Mouse (Mus musculus): ENCODE measurements around the gene Kif6.

Gene Kif6

GRCm38 (mm10) chr17:49860057-49860816 lies 245.3 kb downstream of the Kif6 start:
- no peak for DNase-seq

DNA sequence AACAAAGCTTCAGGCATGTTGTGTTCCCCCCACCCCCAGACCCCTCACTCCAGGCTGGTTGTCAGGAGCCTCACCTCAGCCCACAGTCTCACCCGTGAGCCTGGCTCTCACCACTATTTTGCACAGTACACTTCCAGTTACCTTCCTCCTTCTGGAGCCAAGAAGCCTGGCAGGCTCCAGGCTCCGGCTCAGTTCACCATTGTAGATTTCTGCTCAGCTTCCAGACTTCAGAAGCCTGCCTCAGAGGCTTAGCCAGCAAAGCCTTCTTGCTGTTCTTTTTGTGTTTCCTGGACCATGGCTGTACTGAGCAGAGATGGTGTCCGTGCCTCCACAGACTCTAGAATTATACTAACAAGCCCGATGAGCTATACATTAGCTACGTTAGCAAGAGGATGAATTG lies 248.7 kb downstream of the Kif6 start:
- DNase-seq = no peak

DNA sequence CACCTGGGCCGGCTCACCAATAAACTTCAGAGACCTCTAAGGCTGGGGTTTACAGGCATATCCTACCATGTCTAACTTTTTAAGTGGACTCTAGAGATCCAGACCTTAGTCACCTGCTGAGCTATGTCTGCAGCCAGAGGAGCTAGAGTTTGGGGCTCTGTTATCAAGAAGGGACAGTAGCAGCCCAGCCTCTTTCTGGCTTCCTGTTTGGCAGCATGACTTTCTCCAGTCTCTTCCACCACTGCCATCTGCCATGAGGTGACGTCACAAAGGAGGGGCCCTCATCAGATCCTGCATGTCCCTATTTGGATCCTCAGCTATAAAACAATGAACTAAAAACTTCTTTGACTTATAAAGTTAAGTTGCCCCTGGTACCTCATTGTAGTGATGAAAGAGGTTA lies 250.7 kb downstream of the Kif6 start:
- DNase-seq = no peak

- no peak for DNase-seq
Measured at GRCm38 (mm10) chr17:49866653-49867215, 251.8 kb downstream of the Kif6 start.

DNA sequence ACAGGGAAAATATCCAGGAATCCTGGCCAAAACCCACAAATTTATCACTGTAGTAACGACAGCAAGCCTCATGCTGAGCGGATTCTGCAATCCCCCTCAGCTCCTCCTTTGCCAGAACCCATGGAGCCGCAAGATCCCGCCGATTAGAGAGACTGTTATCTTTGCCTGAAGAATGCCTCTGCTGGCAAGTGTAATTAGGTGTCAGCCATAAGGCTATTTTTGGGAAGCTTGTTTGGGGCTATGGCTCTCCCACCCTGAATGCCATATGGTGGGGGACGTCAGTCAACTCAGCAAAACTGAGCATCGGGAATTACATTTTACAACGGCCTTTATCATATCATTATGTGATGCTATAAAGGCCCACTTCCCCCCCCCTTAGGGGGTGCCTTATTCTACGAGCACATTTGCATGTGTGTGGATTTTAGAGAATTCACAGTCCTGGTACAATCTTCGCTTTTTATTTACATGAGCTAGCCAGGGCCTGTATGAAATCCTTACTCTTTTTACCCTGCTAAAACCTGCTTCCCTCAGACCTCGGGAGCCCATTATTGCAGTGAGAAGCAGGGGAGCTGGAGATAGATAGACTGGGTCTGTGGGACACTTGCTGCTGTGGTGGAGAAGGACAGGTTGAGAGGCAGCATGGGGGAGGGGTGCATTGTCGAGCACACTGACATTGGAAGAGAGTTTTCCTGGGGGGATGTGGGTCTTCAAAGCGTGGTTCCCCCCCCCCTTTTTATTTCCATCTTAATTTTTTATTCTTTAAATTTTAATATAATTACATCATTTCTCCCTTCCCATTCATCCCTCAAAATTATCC lies 252.6 kb downstream of the Kif6 start:
- DNase-seq = peak; percentile 21

DNA sequence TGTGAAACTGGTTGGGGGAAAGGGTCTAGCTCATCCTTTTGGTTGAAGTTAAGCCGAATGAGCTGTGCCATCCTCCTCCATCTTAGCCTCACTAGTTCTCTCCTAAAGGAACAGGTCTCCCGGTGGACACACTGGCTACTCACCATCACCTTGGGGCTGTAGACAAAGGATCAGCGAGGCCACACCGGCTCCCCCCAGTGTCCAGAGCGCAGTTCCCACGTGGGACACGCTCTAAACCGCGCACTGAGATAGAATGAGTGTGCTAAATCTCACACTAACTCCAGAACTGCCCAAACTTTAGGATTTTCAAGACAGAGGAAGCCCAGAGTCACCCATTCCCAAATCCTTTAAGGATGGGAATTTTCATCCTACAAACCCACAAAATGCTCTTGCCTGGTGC lies 254.3 kb downstream of the Kif6 start:
- no peak for DNase-seq

- no peak for DNase-seq
Measured at GRCm38 (mm10) chr17:49872305-49872704, 257.4 kb downstream of the Kif6 start.

GRCm38 (mm10) chr17:49874746-49875145 lies 259.8 kb downstream of the Kif6 start:
- no peak for DNase-seq

DNA sequence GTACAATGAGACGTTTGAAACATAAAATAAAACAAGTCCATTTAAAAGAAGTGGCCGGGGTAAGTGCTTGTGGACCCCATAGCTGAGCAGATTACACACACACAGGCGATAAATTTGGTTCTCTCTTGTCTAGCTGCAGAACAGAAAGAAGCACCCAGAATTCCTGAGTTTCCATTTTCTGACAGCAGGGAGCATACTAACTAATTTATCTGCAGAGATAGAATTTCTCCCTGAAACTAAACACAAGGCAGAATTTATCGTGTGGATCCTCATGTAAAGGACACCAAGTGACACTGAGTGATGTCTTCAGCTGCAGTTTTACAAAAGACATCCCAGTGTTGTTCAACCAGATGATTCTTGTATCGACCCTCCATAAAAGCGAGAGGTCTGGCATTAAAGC lies 260.5 kb downstream of the Kif6 start:
- DNase-seq = no peak

DNA sequence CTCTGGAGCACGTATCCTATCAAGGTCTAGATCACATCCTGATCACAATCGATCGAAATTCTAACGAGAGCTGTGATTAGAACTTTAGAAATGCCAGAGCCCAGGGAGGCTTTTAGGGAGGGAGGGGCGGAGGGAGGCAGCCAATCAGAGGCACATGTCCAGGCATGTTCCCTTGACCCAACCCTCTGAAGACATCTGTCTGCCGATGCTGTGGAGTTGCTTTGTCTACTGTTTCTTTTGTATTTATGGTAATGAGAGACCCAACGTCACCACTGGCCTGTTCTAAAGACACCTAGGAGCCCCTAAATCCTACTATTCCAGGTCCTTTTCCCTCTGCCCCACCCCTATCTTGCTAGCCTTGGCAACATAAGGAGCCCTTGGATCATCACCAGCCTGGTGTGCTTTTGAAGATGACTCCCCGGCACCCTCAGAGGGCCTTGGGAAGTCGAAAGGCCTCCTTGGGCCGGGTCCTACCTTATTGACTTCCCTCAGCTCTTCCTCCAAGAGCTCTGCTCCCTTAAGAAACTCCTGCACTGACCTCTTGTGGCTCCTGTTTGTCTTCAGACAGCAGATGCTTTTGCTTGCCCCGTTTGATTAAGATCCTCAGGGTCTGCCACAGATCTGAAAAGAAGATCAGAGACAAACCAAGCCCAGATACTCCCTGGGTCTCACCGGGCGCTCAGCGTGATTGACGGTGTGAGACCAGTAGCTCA lies 261.2 kb downstream of the Kif6 start:
- no peak for DNase-seq

DNA sequence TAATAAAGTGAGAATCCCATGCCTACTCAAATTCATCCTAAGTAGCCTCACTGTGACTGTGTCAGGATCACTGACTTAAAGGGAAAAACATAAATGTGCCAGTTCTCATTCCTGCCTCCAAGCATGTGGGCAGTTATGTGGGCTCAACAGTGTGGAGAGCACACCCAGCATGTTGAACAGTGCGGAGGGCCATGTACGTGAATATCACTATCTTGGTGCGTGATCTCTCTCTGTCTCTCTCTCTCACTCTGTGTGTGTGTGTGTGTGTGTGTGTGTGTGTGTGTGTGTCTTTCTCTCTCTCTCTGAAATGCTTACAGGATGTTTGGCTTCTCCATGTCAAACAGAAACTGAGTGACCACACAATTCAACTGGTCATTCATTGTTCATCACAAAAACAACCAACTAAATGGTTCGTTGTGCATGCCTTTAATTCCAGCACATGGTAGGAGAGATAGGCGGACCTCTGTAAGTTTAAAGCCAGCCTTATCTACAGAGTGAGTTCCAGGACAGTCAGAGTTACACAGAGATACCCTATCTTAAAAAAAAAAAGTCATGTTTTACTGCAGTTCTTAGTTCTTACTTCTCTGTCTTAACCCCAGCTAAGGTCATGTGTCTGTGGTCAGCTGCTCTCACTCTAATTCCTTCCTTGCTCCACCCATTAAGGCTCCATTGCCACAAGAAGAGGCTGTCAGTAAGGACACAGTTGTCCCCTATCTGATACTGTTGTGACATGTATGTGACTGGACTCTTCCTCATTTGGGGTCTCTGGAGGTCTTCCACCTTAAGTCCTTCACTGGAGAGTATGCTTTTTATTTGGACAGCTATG lies 266.2 kb downstream of the Kif6 start:
- no peak for DNase-seq

DNA sequence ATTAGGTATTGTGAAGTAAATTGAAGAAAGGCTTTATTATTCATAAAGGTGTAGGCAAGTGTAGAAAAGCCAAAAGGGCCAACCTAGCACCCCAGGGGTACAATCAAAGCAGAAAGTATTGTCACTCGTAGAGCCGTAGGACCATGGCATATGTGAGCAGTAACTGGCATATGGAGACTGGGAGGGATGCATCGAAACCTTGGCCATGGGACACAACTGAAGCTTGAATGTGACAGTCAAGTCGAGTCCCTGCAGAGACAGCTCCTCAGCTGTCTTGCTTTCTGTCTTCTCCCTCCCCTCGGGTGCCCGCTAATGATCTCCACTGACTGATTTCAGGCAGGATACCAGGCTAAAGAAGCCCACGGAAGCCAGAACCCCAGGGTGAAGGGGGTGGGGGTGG lies 266.9 kb downstream of the Kif6 start:
- DNase-seq = no peak

DNA sequence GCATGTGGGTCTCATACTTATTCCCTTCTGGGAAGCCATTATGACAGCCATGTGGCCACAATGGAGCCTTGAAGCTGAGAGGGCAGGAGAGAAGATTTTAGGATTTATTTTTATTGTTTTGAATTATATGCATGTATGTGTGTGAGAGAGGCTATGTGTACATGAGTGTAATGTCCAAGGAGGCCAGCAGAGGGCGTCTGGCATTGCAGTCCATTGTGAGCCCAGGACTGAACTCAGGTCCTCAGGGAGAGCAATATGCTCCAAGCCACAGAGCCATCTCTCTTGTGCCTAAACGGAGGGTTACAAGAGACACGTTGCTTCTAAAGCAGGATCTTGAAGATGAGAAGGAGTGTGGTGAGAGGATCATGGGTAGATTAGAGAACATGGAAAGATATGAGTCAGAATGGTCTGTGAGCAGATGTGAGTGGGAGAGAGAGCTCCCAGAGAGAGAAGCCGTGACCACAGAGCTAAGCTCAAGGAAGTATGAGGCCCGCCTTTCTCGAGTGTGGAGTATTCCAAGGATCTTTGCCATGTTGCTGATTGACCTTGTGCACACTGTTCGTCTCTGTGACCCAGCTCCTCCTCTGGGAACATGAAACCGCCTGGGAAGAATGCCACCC lies 268.3 kb downstream of the Kif6 start:
- DNase-seq = no peak

GRCm38 (mm10) chr17:49885035-49885434 lies 270.1 kb downstream of the Kif6 start:
- no peak for DNase-seq

GRCm38 (mm10) chr17:49889629-49890028 lies 274.7 kb downstream of the Kif6 start:
- DNase-seq = no peak

DNA sequence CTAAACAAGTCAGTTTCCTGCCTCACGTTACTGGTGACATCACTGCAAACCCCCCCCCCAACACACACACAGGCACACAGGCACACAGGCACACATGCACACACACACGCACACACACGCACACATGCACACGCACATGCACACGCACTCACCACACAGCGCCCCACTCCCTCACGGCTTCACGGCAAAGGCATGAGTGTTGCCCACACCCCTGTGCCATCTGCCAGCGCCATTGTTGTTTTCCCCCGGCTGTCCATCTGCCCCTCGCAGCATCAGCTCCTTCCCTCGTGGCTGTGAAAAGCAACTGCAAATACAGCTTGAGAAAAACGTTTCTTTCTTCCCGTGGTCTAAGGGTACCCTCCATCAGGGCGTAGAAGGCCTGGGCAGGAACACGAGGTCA lies 275.9 kb downstream of the Kif6 start:
- no peak for DNase-seq

DNA sequence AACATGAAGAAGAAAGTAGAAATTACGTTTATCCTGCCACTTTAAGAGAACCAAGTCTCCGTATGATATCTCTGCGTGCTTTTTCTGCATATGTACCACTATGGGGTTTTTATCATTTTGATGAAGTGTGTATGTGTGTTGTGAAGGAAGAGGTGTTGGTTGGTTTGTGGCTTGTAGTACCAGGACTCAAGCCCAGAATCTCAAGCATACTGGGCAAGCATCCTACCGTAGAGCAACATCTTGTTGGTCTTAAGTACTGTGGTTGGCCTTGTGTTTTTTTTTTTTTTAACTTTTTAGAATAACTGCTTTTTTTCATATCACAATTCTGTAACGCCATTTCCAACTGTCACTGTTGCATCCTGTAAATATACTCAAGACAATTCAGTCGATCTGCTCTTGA lies 277.5 kb downstream of the Kif6 start:
- no peak for DNase-seq

- no peak for DNase-seq
Measured at GRCm38 (mm10) chr17:49894471-49894870, 279.5 kb downstream of the Kif6 start.

DNA sequence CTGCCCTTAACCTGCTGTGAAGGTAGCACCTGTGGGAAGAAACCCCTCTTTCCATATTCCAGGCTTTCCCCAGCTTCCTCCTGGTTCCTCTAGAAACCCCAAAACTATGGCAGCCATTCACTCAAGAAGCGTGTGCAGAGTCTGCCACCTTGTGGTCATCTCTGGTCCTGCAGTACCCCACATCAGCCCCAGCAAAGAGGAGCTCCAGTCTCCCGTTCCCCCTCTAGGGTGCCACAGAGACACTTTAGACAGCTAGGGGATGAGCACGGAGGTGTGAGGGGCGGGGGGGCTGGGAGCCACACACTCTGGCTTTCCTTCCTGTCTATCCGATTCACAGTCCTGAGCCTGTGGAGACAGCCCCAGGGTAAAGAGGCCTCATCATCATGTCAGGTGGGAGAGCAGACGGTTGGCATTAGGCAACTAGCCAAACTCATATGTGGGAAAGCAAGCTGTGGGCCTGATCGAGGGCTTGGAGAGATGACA lies 284.0 kb downstream of the Kif6 start:
- peak; percentile 82 for DNase-seq

DNA sequence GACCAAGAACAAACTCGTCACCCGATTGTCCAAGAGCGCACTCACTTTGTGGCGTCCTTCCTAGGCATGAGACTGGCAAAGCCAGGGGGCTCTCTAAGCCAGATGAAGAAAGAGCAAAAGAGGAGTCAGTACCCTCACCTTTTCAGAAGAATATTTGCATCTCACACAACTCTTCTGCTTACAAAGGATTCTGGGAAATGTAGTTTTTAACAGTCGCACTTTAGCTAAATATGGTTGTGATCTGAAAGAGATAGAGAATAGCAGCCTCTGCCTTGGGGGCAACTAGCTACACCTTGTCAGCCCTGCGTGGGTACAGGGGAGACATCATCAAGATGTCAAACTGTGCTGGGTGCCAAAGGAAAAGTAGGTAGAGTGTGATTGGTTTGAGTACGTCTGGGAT lies 287.7 kb downstream of the Kif6 start:
- no peak for DNase-seq

DNA sequence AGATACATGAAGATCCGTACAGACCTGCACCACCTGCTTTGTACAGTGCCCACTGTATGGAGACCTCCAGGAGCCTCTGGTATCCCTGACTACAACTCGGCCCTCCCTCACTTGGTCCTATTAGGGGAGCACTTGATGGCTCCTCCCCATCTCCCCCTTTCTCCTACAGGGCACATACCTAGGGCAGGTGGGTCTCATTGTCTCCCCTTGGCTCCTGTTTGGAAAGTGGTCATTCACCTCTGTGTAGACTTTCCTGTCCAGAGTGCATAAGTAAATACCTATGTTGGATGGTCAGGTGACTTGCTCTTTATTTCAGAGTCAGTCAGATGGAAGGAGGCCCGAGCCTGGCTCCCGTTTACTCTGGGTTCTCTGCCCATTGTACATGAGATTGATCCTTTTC lies 308.5 kb downstream of the Kif6 start:
- no peak for DNase-seq

DNA sequence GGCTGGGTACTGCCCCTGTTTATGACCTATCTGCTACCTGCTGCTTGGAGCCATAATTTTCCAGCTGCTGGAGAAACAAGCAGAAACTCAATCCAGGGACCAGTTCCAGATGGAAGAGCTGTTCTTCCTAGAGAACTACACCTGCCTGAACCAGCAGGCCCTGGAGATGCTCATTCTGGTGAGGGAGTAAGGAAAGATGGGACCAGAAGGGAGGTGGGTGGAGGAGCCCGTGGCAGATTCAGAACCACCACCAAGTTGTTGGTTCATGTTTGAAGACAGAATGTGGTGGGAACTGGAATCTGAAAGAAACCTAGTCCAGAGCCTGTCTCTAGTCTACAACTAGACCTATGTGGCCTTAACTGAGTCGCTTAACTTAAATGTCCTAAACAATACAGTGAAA lies 312.7 kb downstream of the Kif6 start:
- no peak for DNase-seq

All from cerebellum, adult 9-10 months (tissue).